In the genomic region with DNA sequence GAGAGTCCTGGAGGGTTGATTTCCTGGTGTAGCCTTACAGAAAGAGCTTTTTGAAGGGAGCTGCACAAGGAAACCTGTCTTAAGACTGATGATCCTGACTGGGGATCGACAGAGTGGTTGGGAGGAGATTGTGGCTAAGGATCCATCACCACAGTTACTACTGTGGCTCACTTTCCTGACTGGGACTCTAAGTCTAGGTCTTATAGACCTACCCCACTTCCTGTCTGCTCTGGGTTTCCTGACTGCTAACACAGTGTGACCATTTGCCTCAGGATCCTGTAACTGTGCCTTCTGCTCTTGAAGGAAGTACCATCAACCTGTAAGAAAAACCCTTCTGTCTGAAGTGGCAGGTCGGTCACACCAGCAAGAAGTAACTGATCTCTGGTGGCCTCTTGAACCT, we compare ENCODE assay signal across 29 mouse cellular contexts. TPM values are rescaled to one million over a fixed set of nuclear protein-coding genes. Genes with fewer than 3 reads are reported as not detected.
DNase-seq lines count a peak whose midpoint lies in the region; ATAC-seq lines count a peak whose summit lies in the region.
"Had no signal": no experiment of that assay in that cellular context is flagged by ENCODE, and none has a peak within 500 bp of the region (broad histone marks: within the 10 kb centered on the region; RNA-seq: fewer than 3 reads in every experiment).

No protein-coding gene starts in this region.

- 46% methylated on average over 2 of the region's 2 CpGs for WGBS in heart, embryonic 12.5 days
- 65% methylated on average over 2 of the region's 2 CpGs for WGBS in kidney, embryonic 14.5 days

- no peak overlapping the region for H3K9ac ChIP-seq in heart, embryonic 12.5 days
- H3K9ac ChIP-seq in kidney, embryonic 14.5 days (ENCODE audit: low read depth, low read length) = no peak overlapping the region
- H3K9ac ChIP-seq: embryonic facial prominence, embryonic 13.5 days; forebrain, embryonic 12.5 days; forebrain, embryonic 15.5 days; heart, embryonic 15.5 days; hindbrain, embryonic 13.5 days had no signal

- no peaks in the 10 kb centered on the region for H3K27me3 ChIP-seq in heart, embryonic 12.5 days (replicated peaks)
- H3K27me3 ChIP-seq in kidney, embryonic 14.5 days (ENCODE audit: control insufficient read depth, insufficient read depth, low read length) = no peaks in the 10 kb centered on the region
- H3K27me3 ChIP-seq: embryonic facial prominence, embryonic 13.5 days; forebrain, embryonic 12.5 days; forebrain, embryonic 15.5 days; heart, embryonic 15.5 days; hindbrain, embryonic 13.5 days had no signal

- peak; percentile 18 for DNase-seq in heart, adult 11 months
- peak; percentile 9 for DNase-seq in thymus, postnatal 25 days
- no peak for DNase-seq in thymus, adult 18-20 months
- DNase-seq in layer of hippocampus, postnatal 25 days (ENCODE audit: extremely low spot score in 1 of 2, low spot score in 1 of 2) = no peak
- DNase-seq: adrenal gland, adult 2 months; adrenal gland, postnatal 14 days; B cell, adult 2 months; cerebellum, adult 11 months; cerebellum, adult 2 months; cerebellum, adult 9-11 months; cerebellum, postnatal 25 days; embryo, embryonic 11 days; gastrocnemius, postnatal 25 days; heart, postnatal 10 days; heart, postnatal 36 days had no signal

- H3K27ac ChIP-seq in heart, embryonic 12.5 days (ENCODE audit: poor library complexity, severe bottlenecking) = no peak overlapping the region
- H3K27ac ChIP-seq in kidney, embryonic 14.5 days (ENCODE audit: low read depth, low read length) = no peak overlapping the region
- H3K27ac ChIP-seq: embryonic facial prominence, embryonic 10.5 days; embryonic facial prominence, embryonic 13.5 days; forebrain, embryonic 12.5 days; forebrain, embryonic 15.5 days; heart, embryonic 15.5 days; hindbrain, embryonic 10.5 days; hindbrain, embryonic 13.5 days had no signal

- no peak for ATAC-seq in heart, embryonic 12.5 days (ENCODE audit: insufficient number of reproducible peaks, low FRiP score)
- ATAC-seq in megakaryocyte progenitor cell, adult 5-6 weeks (replicated peaks; ENCODE audit: poor library complexity) = peak; percentile 37; the same call in 1 of the 2 replicates
- ATAC-seq in kidney, embryonic 14.5 days (ENCODE audit: low FRiP score, low TSS enrichment) = no peak
- ATAC-seq: forebrain, embryonic 15.5 days; hindbrain, embryonic 16.5 days had no signal

- no peak overlapping the region for H3K4me3 ChIP-seq in heart, embryonic 12.5 days
- no peak overlapping the region for H3K4me3 ChIP-seq in kidney, embryonic 14.5 days (ENCODE audit: low read length)
- H3K4me3 ChIP-seq: embryonic facial prominence, embryonic 10.5 days; embryonic facial prominence, embryonic 13.5 days; erythroblast, embryonic 14.5 days; forebrain, embryonic 12.5 days; forebrain, embryonic 15.5 days; heart, embryonic 15.5 days; hindbrain, embryonic 10.5 days; hindbrain, embryonic 13.5 days had no signal

- H3K4me2 ChIP-seq in heart, embryonic 12.5 days = no peak overlapping the region
- no peak overlapping the region for H3K4me2 ChIP-seq in kidney, embryonic 14.5 days (replicated peaks; ENCODE audit: low read depth, low read length)
- H3K4me2 ChIP-seq: embryonic facial prominence, embryonic 13.5 days; forebrain, embryonic 12.5 days; forebrain, embryonic 15.5 days; heart, embryonic 11.5 days; heart, embryonic 15.5 days; hindbrain, embryonic 13.5 days had no signal

- H3K4me1 ChIP-seq in heart, embryonic 12.5 days (replicated peaks) = no peaks in the 10 kb centered on the region
- no peaks in the 10 kb centered on the region for H3K4me1 ChIP-seq in kidney, embryonic 14.5 days (ENCODE audit: control insufficient read depth, insufficient read depth, low read length)
- H3K4me1 ChIP-seq: embryonic facial prominence, embryonic 10.5 days; embryonic facial prominence, embryonic 13.5 days; forebrain, embryonic 12.5 days; forebrain, embryonic 15.5 days; heart, embryonic 15.5 days; hindbrain, embryonic 10.5 days; hindbrain, embryonic 13.5 days had no signal

- no peaks in the 10 kb centered on the region for H3K36me3 ChIP-seq in heart, embryonic 12.5 days
- no peaks in the 10 kb centered on the region for H3K36me3 ChIP-seq in kidney, embryonic 14.5 days (ENCODE audit: control insufficient read depth, insufficient read depth, low read length)
- H3K36me3 ChIP-seq: embryonic facial prominence, embryonic 10.5 days; embryonic facial prominence, embryonic 13.5 days; forebrain, embryonic 12.5 days; forebrain, embryonic 15.5 days; heart, embryonic 15.5 days; hindbrain, embryonic 10.5 days; hindbrain, embryonic 13.5 days had no signal

- no peaks in the 10 kb centered on the region; the same call in 1 of the 2 replicates for H3K9me3 ChIP-seq in heart, embryonic 12.5 days (replicated peaks)
- H3K9me3 ChIP-seq in kidney, embryonic 14.5 days (ENCODE audit: control insufficient read depth, low read length) = no peaks in the 10 kb centered on the region
- H3K9me3 ChIP-seq: embryonic facial prominence, embryonic 10.5 days; embryonic facial prominence, embryonic 13.5 days; forebrain, embryonic 12.5 days; forebrain, embryonic 15.5 days; heart, embryonic 15.5 days; hindbrain, embryonic 10.5 days; hindbrain, embryonic 13.5 days had no signal

RNA-seq across cellular contexts. Expression of a gene that starts 18.2 kb away (rescaled TPM):
- polyA plus RNA-seq in heart, embryonic 12.5 days (2016; fragmentation: Nextera tagmentation; extraction: Ambion mirVana) = 1.5 and 1.6 TPM in 2 replicates
- 0.30 TPM in 1 of 2 replicates, not detected in the other for total RNA-seq in megakaryocyte progenitor cell, adult 5-6 weeks (2015)
- not detected in 2 replicates for total RNA-seq in megakaryocyte progenitor cell, adult 5-6 weeks (2017)
- total RNA-seq in layer of hippocampus, postnatal 25 days (2021) = 10 to 100 TPM; 12.4 to 13.2 TPM
- polyA plus RNA-seq in kidney, embryonic 14.5 days (2014; fragmentation: Nextera tagmentation; extraction: Ambion mirVana) = 15.8 and 32.7 TPM in 2 replicates
- polyA plus RNA-seq: erythroblast, embryonic 14.5 days had no signal

RNA-seq across cellular contexts. Expression of a gene that starts 46.1 kb away (rescaled TPM):
- polyA plus RNA-seq in heart, embryonic 12.5 days (2016; fragmentation: Nextera tagmentation; extraction: Ambion mirVana) = 3.6 and 4.4 TPM in 2 replicates
- 0.27 and 0.54 TPM in 2 replicates for total RNA-seq in megakaryocyte progenitor cell, adult 5-6 weeks (2015)
- 0.44 and 0.62 TPM in 2 replicates for total RNA-seq in megakaryocyte progenitor cell, adult 5-6 weeks (2017)
- 1 to 10 TPM; 1.1 to 1.2 TPM for total RNA-seq in layer of hippocampus, postnatal 25 days (2021)
- 12.1 and 18.3 TPM in 2 replicates for polyA plus RNA-seq in kidney, embryonic 14.5 days (2014; fragmentation: Nextera tagmentation; extraction: Ambion mirVana)
- total RNA-seq: MEL had no signal
- polyA plus RNA-seq: erythroblast, embryonic 14.5 days had no signal

Comparison
In these comparisons a context has a peak if more than half of its experiments do, and no peak if none do; other contexts are left out.
1. DNase-seq: peak in heart, adult 11 months (single experiment) and thymus, postnatal 25 days (single experiment); none in thymus, adult 18-20 months (0 of 2) and layer of hippocampus, postnatal 25 days (0 of 2).
2. RNA of a gene that starts 18.2 kb away (total RNA-seq): 12.4 to 13.2 TPM in layer of hippocampus, postnatal 25 days; 0.30 TPM in megakaryocyte progenitor cell, adult 5-6 weeks; every median in the first group is over 10 times any median in the second.